Mouse (Mus musculus) midbrain, embryonic 13.5 days (tissue): ENCODE measurements around the gene Bbx. TPM values are rescaled to one million over a fixed set of nuclear protein-coding genes. Genes with fewer than 3 reads are reported as not detected.
A peak's percentile ranks its signal among the peaks of the same experiment; 100 is the strongest.

ENCODE experiments used
- ATAC-seq: fragments of 200-750 bp; cut with Nextera tagmentation; 2 replicates; pipeline ENCODE4 v1.8.0; 2017; ENCODE audit warnings: mild to moderate bottlenecking, moderate TSS enrichment, moderate library complexity
- H3K27ac ChIP-seq: fragments of 300-500 bp; sonication (generic); 2 replicates; pipeline ENCODE4 v1.5.1; 2015; ENCODE audit warnings: inconsistent platforms, mild to moderate bottlenecking, moderate library complexity
- H3K27me3 ChIP-seq: fragments of 300-500 bp; sonication (generic); 2 replicates; pipeline ENCODE4 v1.6.1; 2015; ENCODE audit warnings: mild to moderate bottlenecking, inconsistent platforms
- H3K36me3 ChIP-seq: fragments of 300-500 bp; sonication (generic); 2 replicates; pipeline ENCODE4 v1.6.1; 2015; ENCODE audit warnings: mild to moderate bottlenecking, inconsistent platforms
- H3K4me1 ChIP-seq: fragments of 300-500 bp; sonication (generic); replicated peaks from 2 replicates; pipeline ENCODE4 v1.6.1; 2015; ENCODE audit warnings: inconsistent platforms
- H3K4me2 ChIP-seq: fragments of 300-500 bp; sonication (generic); replicated peaks from 2 replicates; pipeline ENCODE4 v1.6.1; 2015; ENCODE audit warnings: moderate library complexity, mild to moderate bottlenecking, inconsistent platforms
- H3K4me3 ChIP-seq: fragments of 300-500 bp; sonication (generic); replicated peaks from 2 replicates; pipeline ENCODE4 v1.5.1; 2015; ENCODE audit warnings: mild to moderate bottlenecking, inconsistent platforms
- H3K9ac ChIP-seq: fragments of 300-500 bp; sonication (generic); replicated peaks from 2 replicates; pipeline ENCODE4 v1.6.1; 2015; ENCODE audit warnings: mild to moderate bottlenecking, inconsistent platforms
- H3K9me3 ChIP-seq: fragments of 300-500 bp; sonication (generic); 2 replicates; pipeline ENCODE4 v1.6.1; 2016; ENCODE audit warnings: mild to moderate bottlenecking, inconsistent platforms
- WGBS: fragments of 180-500 bp; shearing (Covaris S2); methylation state at CpG from one replicate; pipeline ENCODE4 v1.1.7; 2015; 5-methylcytosine and 5-hydroxymethylcytosine counted together
- polyA plus RNA-seq: library from polyadenylated mRNA; unstranded; fragments of >200 nt; fragmentation: Nextera tagmentation; extraction: Ambion mirVana; gene quantifications from 2 replicates; pipeline ENCODE4 v1.2.1, GENCODE M21; 2015

The Bbx gene
- polyA plus RNA-seq, 1 experiment from 2014 or later = 27.7 TPM

GRCm38 (mm10) chr16:50306727-50307126 lies 125.5 kb downstream of the Bbx start:
- no peaks in the 10 kb centered on the region for H3K9me3 ChIP-seq
- H3K4me2 ChIP-seq = no peak overlapping the region
- peak; percentile 40; the same call in 1 of the 2 replicates for ATAC-seq
- no peaks in the 10 kb centered on the region for H3K36me3 ChIP-seq
- H3K4me3 ChIP-seq = no peak overlapping the region
- no peak overlapping the region for H3K9ac ChIP-seq
- no peaks in the 10 kb centered on the region for H3K4me1 ChIP-seq
- no peak overlapping the region for H3K27ac ChIP-seq
- no peaks in the 10 kb centered on the region for H3K27me3 ChIP-seq

GRCm38 (mm10) chr16:50305156-50305555 lies 127.0 kb downstream of the Bbx start:
- Histone ChIP-seq H3K9me3 (no peaks in the 10 kb centered on the region), H3K27ac (no peak overlapping the region), H3K9ac (no peak overlapping the region), H3K4me3 (no peak overlapping the region), H3K4me2 (no peak overlapping the region), H3K27me3 (no peaks in the 10 kb centered on the region), H3K36me3 (no peaks in the 10 kb centered on the region), H3K4me1 (no peaks in the 10 kb centered on the region)
- 94% methylated on average over 6 of the region's 6 CpGs for WGBS
- no peak for ATAC-seq

GRCm38 (mm10) chr16:50302566-50302965 lies 129.6 kb downstream of the Bbx start:
- no peaks in the 10 kb centered on the region for H3K9me3 ChIP-seq
- H3K27ac ChIP-seq = no peak overlapping the region
- no peaks in the 10 kb centered on the region for H3K36me3 ChIP-seq
- no peak for ATAC-seq
- H3K9ac ChIP-seq = no peak overlapping the region
- WGBS = 91% methylated on average over 1 of the region's 1 CpGs
- no peaks in the 10 kb centered on the region for H3K27me3 ChIP-seq
- H3K4me2 ChIP-seq = no peak overlapping the region
- H3K4me1 ChIP-seq = no peaks in the 10 kb centered on the region
- no peak overlapping the region for H3K4me3 ChIP-seq

GRCm38 (mm10) chr16:50298743-50299443 lies 133.3 kb downstream of the Bbx start:
- ATAC-seq = no peak
- no peaks in the 10 kb centered on the region for H3K36me3 ChIP-seq
- no peak overlapping the region for H3K4me3 ChIP-seq
- H3K4me2 ChIP-seq = no peak overlapping the region
- H3K4me1 ChIP-seq = no peaks in the 10 kb centered on the region
- no peaks in the 10 kb centered on the region for H3K27me3 ChIP-seq
- H3K9me3 ChIP-seq = no peaks in the 10 kb centered on the region
- 68% methylated on average over 8 of the region's 8 CpGs for WGBS
- H3K27ac ChIP-seq = no peak overlapping the region
- H3K9ac ChIP-seq = no peak overlapping the region

- Histone ChIP-seq H3K4me1 (no peaks in the 10 kb centered on the region), H3K4me2 (no peak overlapping the region), H3K27ac (no peak overlapping the region), H3K4me3 (no peak overlapping the region), H3K9me3 (no peaks in the 10 kb centered on the region), H3K9ac (no peak overlapping the region), H3K36me3 (no peaks in the 10 kb centered on the region), H3K27me3 (no peaks in the 10 kb centered on the region)
- WGBS = 78% methylated on average over 4 of the region's 4 CpGs
- 0 out of 2 replicates have a peak, but pooled peaks have one; percentile 53 for ATAC-seq
Observed at GRCm38 (mm10) chr16:50293502-50294228, 138.5 kb downstream of the Bbx start.

- no peaks in the 10 kb centered on the region for H3K36me3 ChIP-seq
- WGBS = 97% methylated on average over 5 of the region's 5 CpGs
- no peaks in the 10 kb centered on the region for H3K9me3 ChIP-seq
- no peak overlapping the region for H3K4me2 ChIP-seq
- H3K27me3 ChIP-seq = no peaks in the 10 kb centered on the region
- no peak overlapping the region for H3K9ac ChIP-seq
- no peak overlapping the region for H3K4me3 ChIP-seq
- no peak for ATAC-seq
- no peaks in the 10 kb centered on the region for H3K4me1 ChIP-seq
- no peak overlapping the region for H3K27ac ChIP-seq
Observed at GRCm38 (mm10) chr16:50292834-50293233, 139.4 kb downstream of the Bbx start.

GRCm38 (mm10) chr16:50289764-50290163 lies 142.4 kb downstream of the Bbx start:
- no peak for ATAC-seq

GRCm38 (mm10) chr16:50272813-50273212 lies 159.4 kb downstream of the Bbx start:
- Histone ChIP-seq H3K4me3 (no peak overlapping the region), H3K4me2 (no peak overlapping the region), H3K27me3 (no peaks in the 10 kb centered on the region), H3K4me1 (no peaks in the 10 kb centered on the region), H3K9me3 (no peaks in the 10 kb centered on the region), H3K36me3 (no peaks in the 10 kb centered on the region), H3K27ac (no peak overlapping the region), H3K9ac (no peak overlapping the region)
- no peak for ATAC-seq
- 90% methylated on average over 4 of the region's 4 CpGs for WGBS

More at GRCm38 (mm10) chr16:50289764-50290163, 142.4 kb downstream of the Bbx start:
- Histone ChIP-seq H3K9ac (no peak overlapping the region), H3K36me3 (no peaks in the 10 kb centered on the region), H3K27ac (no peak overlapping the region), H3K9me3 (no peaks in the 10 kb centered on the region), H3K4me1 (no peaks in the 10 kb centered on the region), H3K4me2 (no peak overlapping the region), H3K27me3 (no peaks in the 10 kb centered on the region), H3K4me3 (no peak overlapping the region)
- WGBS = 93% methylated on average over 5 of the region's 5 CpGs

- H3K27ac ChIP-seq = no peak overlapping the region
- no peaks in the 10 kb centered on the region for H3K9me3 ChIP-seq
- H3K4me2 ChIP-seq = no peak overlapping the region
- no peaks in the 10 kb centered on the region for H3K4me1 ChIP-seq
- H3K27me3 ChIP-seq = no peaks in the 10 kb centered on the region
- no peak overlapping the region for H3K9ac ChIP-seq
- H3K4me3 ChIP-seq = no peak overlapping the region
- WGBS = 88% methylated on average over 4 of the region's 4 CpGs
- ATAC-seq = no peak
- no peaks in the 10 kb centered on the region for H3K36me3 ChIP-seq
Observed at GRCm38 (mm10) chr16:50262647-50263046, 169.5 kb downstream of the Bbx start.

- H3K27me3 ChIP-seq = no peaks in the 10 kb centered on the region
- H3K36me3 ChIP-seq = no peaks in the 10 kb centered on the region
- H3K4me2 ChIP-seq = no peak overlapping the region
- no peak overlapping the region for H3K9ac ChIP-seq
- no peak overlapping the region for H3K27ac ChIP-seq
- no peaks in the 10 kb centered on the region for H3K4me1 ChIP-seq
- 90% methylated on average over 9 of the region's 9 CpGs for WGBS
- no peak for ATAC-seq
- no peaks in the 10 kb centered on the region for H3K9me3 ChIP-seq
- H3K4me3 ChIP-seq = no peak overlapping the region
Observed at GRCm38 (mm10) chr16:50262209-50262608, 170.0 kb downstream of the Bbx start.

GRCm38 (mm10) chr16:50261741-50262140 lies 170.4 kb downstream of the Bbx start:
- H3K4me2 ChIP-seq = no peak overlapping the region
- H3K9me3 ChIP-seq = no peaks in the 10 kb centered on the region
- no peak overlapping the region for H3K27ac ChIP-seq
- H3K4me1 ChIP-seq = no peaks in the 10 kb centered on the region
- no peak for ATAC-seq
- H3K27me3 ChIP-seq = no peaks in the 10 kb centered on the region
- no peak overlapping the region for H3K4me3 ChIP-seq
- H3K36me3 ChIP-seq = no peaks in the 10 kb centered on the region
- H3K9ac ChIP-seq = no peak overlapping the region

GRCm38 (mm10) chr16:50254522-50255159 lies 177.5 kb downstream of the Bbx start:
- Histone ChIP-seq H3K4me3 (no peak overlapping the region), H3K9me3 (no peaks in the 10 kb centered on the region), H3K4me2 (no peak overlapping the region), H3K27me3 (no peaks in the 10 kb centered on the region), H3K9ac (no peak overlapping the region), H3K27ac (no peak overlapping the region), H3K36me3 (no peaks in the 10 kb centered on the region), H3K4me1 (0 out of 2 replicates have a peak, but pooled peaks cover 2% of the 10 kb centered on the region)
- 0 out of 2 replicates have a peak, but pooled peaks have one; percentile 40 for ATAC-seq
- WGBS = 69% methylated on average over 5 of the region's 5 CpGs
